Mouse (Mus musculus) forebrain, postnatal 0 days (tissue): ENCODE results near the gene Pip5k1c. TPM values are rescaled to one million over a fixed set of nuclear protein-coding genes. Genes with fewer than 3 reads are reported as not detected.

Experiments used
- ATAC-seq: fragments of 200-750 bp; cut with Nextera tagmentation; 2 replicates; pipeline ENCODE4 v1.8.0; 2017; ENCODE audit warnings: mild to moderate bottlenecking, moderate library complexity
- DNase-seq: peaks from one replicate; pipeline ENCODE4 v3.0.0-alpha.2; 2015
- H3K27ac ChIP-seq: fragments of 300-500 bp; sonication (generic); 2 replicates; pipeline ENCODE4 v1.5.1; 2014; ENCODE audit warnings: low read depth, mild to moderate bottlenecking, antibody characterized with exemption, low read length, moderate library complexity, mixed read lengths
- H3K27me3 ChIP-seq: fragments of 300-500 bp; sonication (generic); 2 replicates; pipeline ENCODE4 v1.6.1; 2014; ENCODE audit warnings: mild to moderate bottlenecking, low read length, mixed read lengths; ENCODE audit not compliant: insufficient read depth
- H3K36me3 ChIP-seq: fragments of 300-500 bp; sonication (generic); 2 replicates; pipeline ENCODE4 v1.6.1; 2014; ENCODE audit warnings: mild to moderate bottlenecking, moderate library complexity; ENCODE audit not compliant: insufficient read depth
- H3K4me1 ChIP-seq: fragments of 300-500 bp; sonication (generic); 2 replicates; pipeline ENCODE4 v1.6.1; 2014; ENCODE audit warnings: antibody characterized with exemption; ENCODE audit not compliant: insufficient read depth
- H3K4me2 ChIP-seq: fragments of 300-500 bp; sonication (generic); 2 replicates; pipeline ENCODE4 v1.6.1; 2014; ENCODE audit warnings: low read depth, mild to moderate bottlenecking, moderate library complexity
- H3K4me3 ChIP-seq: fragments of 300-500 bp; sonication (generic); 2 replicates; pipeline ENCODE4 v1.5.1; 2014; ENCODE audit warnings: low read depth, low read length, mixed read lengths
- H3K9ac ChIP-seq: fragments of 300-500 bp; sonication (generic); 2 replicates; pipeline ENCODE4 v1.6.1; 2014; ENCODE audit warnings: mild to moderate bottlenecking
- H3K9me3 ChIP-seq: fragments of 300-500 bp; sonication (generic); 2 replicates; pipeline ENCODE4 v1.6.1; 2016; ENCODE audit warnings: low read length
- CTCF ChIP-seq: sonication (generic); IDR thresholded peaks from 2 replicates; pipeline ENCODE4 v1.5.1; 2016; ENCODE audit warnings: antibody characterized with exemption, control low read depth, low read depth
- WGBS: fragments of 180-500 bp; shearing (Covaris S2); extraction: QIAGEN DNeasy Blood & Tissue Kit; methylation state at CpG from one replicate; pipeline ENCODE4 v1.1.7; 2014; 5-methylcytosine and 5-hydroxymethylcytosine counted together
- polyA plus RNA-seq: library from polyadenylated mRNA; unstranded; fragments of >200 nt; fragmentation: Nextera tagmentation; extraction: Ambion mirVana; gene quantifications from 2 replicates; pipeline ENCODE4 v1.2.1, GENCODE M21; 2015
- total RNA-seq: library from RNA; depleted of rRNA; stranded (reverse); fragments of >200 nt; gene quantifications from 2 replicates; pipeline ENCODE4 v1.2.3, GENCODE M21; 2014

The Pip5k1c gene
- total and polyA plus RNA-seq, 2 experiments from 2014 or later, result 130 to 229 TPM

GRCm38 (mm10) chr10:81306837-81307682 lies 14.3 kb downstream of the Pip5k1c start:
- Histone ChIP-seq H3K27me3 (no peaks in the 10 kb centered on the region), H3K36me3 (peaks cover 66% of the 10 kb centered on the region), H3K9me3 (no peaks in the 10 kb centered on the region), H3K4me1 (no peaks in the 10 kb centered on the region; the same call in 1 of the 2 replicates), H3K9ac (no peak overlapping the region), H3K4me3 (no peak overlapping the region), H3K4me2 (no peak overlapping the region), H3K27ac (no peak overlapping the region)
- DNase-seq, result no peak
- no peak for ATAC-seq
- TF ChIP-seq CTCF, result no peak
- 93% methylated on average over 21 of the region's 21 CpGs for WGBS

GRCm38 (mm10) chr10:81309571-81309970 lies 16.8 kb downstream of the Pip5k1c start:
- WGBS, result 90% methylated on average over 5 of the region's 5 CpGs
- ATAC-seq (no peak), DNase-seq (no peak)
- no peak overlapping the region for H3K27ac ChIP-seq
- H3K36me3 ChIP-seq, result peaks cover 91% of the 10 kb centered on the region
- no peak overlapping the region for H3K4me2 ChIP-seq
- no peak for TF ChIP-seq CTCF
- H3K4me1 ChIP-seq, result no peaks in the 10 kb centered on the region
- no peak overlapping the region for H3K4me3 ChIP-seq
- H3K27me3 ChIP-seq, result no peaks in the 10 kb centered on the region
- H3K9ac ChIP-seq, result no peak overlapping the region
- no peaks in the 10 kb centered on the region for H3K9me3 ChIP-seq

GRCm38 (mm10) chr10:81313581-81313980 lies 20.8 kb downstream of the Pip5k1c start:
- Histone ChIP-seq H3K9ac (no peak overlapping the region), H3K9me3 (no peaks in the 10 kb centered on the region), H3K27ac (no peak overlapping the region), H3K4me2 (no peak overlapping the region), H3K36me3 (peaks cover 100% of the 10 kb centered on the region), H3K27me3 (no peaks in the 10 kb centered on the region), H3K4me1 (no peaks in the 10 kb centered on the region), H3K4me3 (no peak overlapping the region)
- ATAC-seq (no peak), DNase-seq (no peak)
- no peak for TF ChIP-seq CTCF
- 90% methylated on average over 13 of the region's 13 CpGs for WGBS

- no peak for DNase-seq
- TF ChIP-seq CTCF, result no peak
- no peaks in the 10 kb centered on the region for H3K27me3 ChIP-seq
- H3K27ac ChIP-seq, result no peak overlapping the region
- no peak for ATAC-seq
- H3K9me3 ChIP-seq, result no peaks in the 10 kb centered on the region
- H3K4me1 ChIP-seq, result no peaks in the 10 kb centered on the region
- H3K36me3 ChIP-seq, result peaks cover 97% of the 10 kb centered on the region
- 79% methylated on average over 7 of the region's 7 CpGs for WGBS
- no peak overlapping the region for H3K9ac ChIP-seq
- H3K4me3 ChIP-seq, result no peak overlapping the region
- H3K4me2 ChIP-seq, result no peak overlapping the region
Observed at GRCm38 (mm10) chr10:81314201-81314600, 21.4 kb downstream of the Pip5k1c start.

- ATAC-seq, result no peak
- H3K9ac ChIP-seq, result no peak overlapping the region
- H3K9me3 ChIP-seq, result no peaks in the 10 kb centered on the region
- H3K4me3 ChIP-seq, result no peak overlapping the region
- no peak overlapping the region for H3K4me2 ChIP-seq
- no peaks in the 10 kb centered on the region for H3K27me3 ChIP-seq
- 95% methylated on average over 16 of the region's 16 CpGs for WGBS
- H3K36me3 ChIP-seq, result peaks cover 83% of the 10 kb centered on the region
- no peak for TF ChIP-seq CTCF
- DNase-seq, result no peak
- no peaks in the 10 kb centered on the region for H3K4me1 ChIP-seq
- H3K27ac ChIP-seq, result no peak overlapping the region
Observed at GRCm38 (mm10) chr10:81315587-81315986, 22.8 kb downstream of the Pip5k1c start.

- peak; percentile 61 for TF ChIP-seq CTCF
- H3K4me3 ChIP-seq, result no peak overlapping the region
- H3K4me1 ChIP-seq, result 0 out of 2 replicates have a peak, but pooled peaks cover under 1% of the 10 kb centered on the region
- H3K4me2 ChIP-seq, result no peak overlapping the region
- 47% methylated on average over 16 of the region's 16 CpGs for WGBS
- no peaks in the 10 kb centered on the region for H3K9me3 ChIP-seq
- no peak overlapping the region; the same call in 1 of the 2 replicates for H3K9ac ChIP-seq
- DNase-seq (peak; percentile 33), ATAC-seq (no peak)
- peaks cover 74% of the 10 kb centered on the region for H3K36me3 ChIP-seq
- H3K27me3 ChIP-seq, result no peaks in the 10 kb centered on the region
- no peak overlapping the region for H3K27ac ChIP-seq
Observed at GRCm38 (mm10) chr10:81316338-81317060, 23.7 kb downstream of the Pip5k1c start.

GRCm38 (mm10) chr10:81317273-81317672 lies 24.5 kb downstream of the Pip5k1c start:
- Histone ChIP-seq H3K4me2 (no peak overlapping the region), H3K9me3 (no peaks in the 10 kb centered on the region), H3K4me3 (no peak overlapping the region), H3K36me3 (peaks cover 67% of the 10 kb centered on the region), H3K9ac (no peak overlapping the region), H3K27me3 (no peaks in the 10 kb centered on the region), H3K4me1 (0 out of 2 replicates have a peak, but pooled peaks cover 5% of the 10 kb centered on the region), H3K27ac (no peak overlapping the region)
- WGBS, result 15% methylated on average over 19 of the region's 20 CpGs
- ATAC-seq (no peak), DNase-seq (no peak)
- TF ChIP-seq CTCF, result no peak
